Mouse (Mus musculus) liver, embryonic 12.5 days (tissue): ENCODE data around the gene Pramel7. TPM values are rescaled to one million over a fixed set of nuclear protein-coding genes. Genes with fewer than 3 reads are reported as not detected.
"Not testable (repeated sequence)": the region's sequence is repeated elsewhere in the genome, so short reads cannot be mapped to it uniquely, and the experiment has no call there.

ENCODE experiments used
- ATAC-seq: fragments of 200-750 bp; cut with Nextera tagmentation; 2 replicates; pipeline ENCODE4 v1.8.0; 2017; ENCODE audit warnings: moderate number of reproducible peaks, mild to moderate bottlenecking, moderate library complexity
- H3K27ac ChIP-seq: fragments of 300-500 bp; sonication (generic); 2 replicates; pipeline ENCODE4 v1.5.1; 2016; ENCODE audit warnings: mild to moderate bottlenecking
- H3K27me3 ChIP-seq: fragments of 300-500 bp; sonication (generic); replicated peaks from 2 replicates; pipeline ENCODE4 v1.6.1; 2016; ENCODE audit warnings: mild to moderate bottlenecking, moderate library complexity
- H3K36me3 ChIP-seq: fragments of 300-500 bp; sonication (generic); 2 replicates; pipeline ENCODE4 v1.6.1; 2016; ENCODE audit warnings: mild to moderate bottlenecking, moderate library complexity
- H3K4me1 ChIP-seq: fragments of 300-500 bp; sonication (generic); 2 replicates; pipeline ENCODE4 v1.6.1; 2016
- H3K4me2 ChIP-seq: fragments of 300-500 bp; sonication (generic); 2 replicates; pipeline ENCODE4 v1.6.1; 2016; ENCODE audit warnings: mild to moderate bottlenecking, moderate library complexity
- H3K4me3 ChIP-seq: fragments of 300-500 bp; sonication (generic); 2 replicates; pipeline ENCODE4 v1.5.1; 2016; ENCODE audit warnings: mild to moderate bottlenecking, moderate library complexity
- H3K9ac ChIP-seq: fragments of 300-500 bp; sonication (generic); 2 replicates; pipeline ENCODE4 v1.6.1; 2016; ENCODE audit warnings: mild to moderate bottlenecking, moderate library complexity
- H3K9me3 ChIP-seq: fragments of 300-500 bp; sonication (generic); replicated peaks from 2 replicates; pipeline ENCODE4 v1.6.1; 2016; ENCODE audit warnings: mild to moderate bottlenecking, moderate library complexity
- WGBS: fragments of 180-500 bp; shearing (Covaris S2); methylation state at CpG from one replicate; pipeline ENCODE4 v1.1.7; 2016; ENCODE audit not compliant: insufficient replicate concordance; 5-methylcytosine and 5-hydroxymethylcytosine counted together
- polyA plus RNA-seq: library from polyadenylated mRNA; unstranded; fragments of >200 nt; fragmentation: Nextera tagmentation; extraction: Ambion mirVana; gene quantifications from 2 replicates; pipeline ENCODE4 v1.2.1, GENCODE M21; 2016

Gene Pramel7
- polyA plus RNA-seq = not detected in 2 replicates

DNA sequence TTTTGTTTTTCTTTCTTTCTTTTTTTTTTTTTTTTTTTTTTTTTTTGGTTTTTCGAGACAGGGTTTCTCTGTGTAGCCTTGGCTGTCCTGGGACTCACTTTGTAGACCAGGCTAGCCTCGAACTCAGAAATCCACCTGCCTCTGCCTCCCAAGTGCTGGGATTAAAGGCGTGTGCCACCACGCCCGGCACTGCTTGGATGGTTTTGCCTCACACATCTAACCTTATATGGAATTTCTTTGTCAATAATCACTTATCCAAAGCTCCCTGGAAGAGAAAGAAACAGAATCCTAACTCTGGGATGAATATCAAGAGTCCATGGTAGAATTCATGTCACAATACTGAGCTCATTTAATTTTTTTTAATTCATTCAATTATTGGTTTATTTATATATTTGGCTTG, at the start of gene Pramel7:
TSS of gene Pramel7 (minus strand) at position 101 of the 400 bp plus-strand sequence.
- H3K4me2 ChIP-seq, H3K27ac ChIP-seq, H3K9ac ChIP-seq, H3K4me1 ChIP-seq, H3K4me3 ChIP-seq, H3K9me3 ChIP-seq, H3K27me3 ChIP-seq, H3K36me3 ChIP-seq, ATAC-seq: not testable (repeated sequence)
- WGBS = 74% methylated on average over 4 of the region's 5 CpGs

DNA sequence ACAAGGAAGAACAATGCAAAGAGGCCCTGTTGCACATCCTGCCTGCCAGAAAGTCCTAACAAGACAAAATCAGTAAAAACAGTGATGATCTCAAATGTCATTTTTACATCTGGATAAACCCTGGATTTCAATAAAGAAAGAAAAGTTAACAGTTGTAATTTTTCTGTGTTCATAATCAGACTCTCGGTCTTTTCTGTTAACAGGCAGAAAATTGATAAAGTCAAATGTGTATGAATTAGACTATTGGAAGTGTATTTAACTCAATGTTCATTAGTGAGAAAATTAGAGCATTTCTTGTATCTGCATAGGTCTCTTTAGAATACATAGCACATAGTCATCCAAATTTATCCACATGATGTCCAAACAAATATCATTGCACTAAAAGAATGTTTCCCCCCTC, 48.5 kb upstream of the Pramel7 start, which contains the start of gene Olfr1128:
TSS of gene Olfr1128 (minus strand) at position 101 of the 400 bp plus-strand sequence.
- H3K4me2 ChIP-seq = no peak within 1 kb of the TSS
- H3K9ac ChIP-seq = no peak within 1 kb of the TSS
- H3K36me3 ChIP-seq = no peaks in the 10 kb centered on the region
- no peak within 1 kb of the TSS for H3K4me3 ChIP-seq
- WGBS = 69% methylated on average over 1 of the region's 1 CpGs
- no peaks in the 10 kb centered on the region for H3K9me3 ChIP-seq
- H3K4me1 ChIP-seq = no peaks in the 10 kb centered on the region
- no peaks in the 10 kb centered on the region for H3K27me3 ChIP-seq
- no peak for ATAC-seq
- H3K27ac ChIP-seq = no peak within 1 kb of the TSS

DNA sequence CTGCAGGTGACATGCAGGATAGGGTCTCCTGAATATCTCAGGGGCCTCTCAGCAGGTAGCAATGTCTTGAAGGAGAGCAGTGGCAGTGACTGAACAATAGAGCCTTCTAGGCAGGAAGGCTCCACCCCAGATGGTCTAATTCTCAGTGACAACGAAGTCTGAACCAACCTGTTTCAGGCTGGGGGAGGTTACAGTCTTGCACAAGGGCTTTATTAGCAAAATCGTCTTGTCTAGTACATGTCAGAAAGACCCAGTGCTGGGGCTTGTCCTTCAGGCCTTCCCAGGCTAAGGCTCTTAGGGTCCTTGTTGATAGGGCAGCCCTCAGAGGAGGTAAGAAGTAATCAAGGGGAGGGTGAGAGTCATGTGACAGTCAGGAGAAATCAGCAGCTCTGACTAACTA, 37.9 kb upstream of the Pramel7 start:
- WGBS = 53% methylated on average over 2 of the region's 2 CpGs
- no peak overlapping the region for H3K9ac ChIP-seq
- no peaks in the 10 kb centered on the region for H3K36me3 ChIP-seq
- no peaks in the 10 kb centered on the region for H3K9me3 ChIP-seq
- no peak overlapping the region for H3K4me3 ChIP-seq
- H3K27me3 ChIP-seq = no peaks in the 10 kb centered on the region
- no peak overlapping the region for H3K27ac ChIP-seq
- no peak overlapping the region for H3K4me2 ChIP-seq
- H3K4me1 ChIP-seq = no peaks in the 10 kb centered on the region
- ATAC-seq = no peak

DNA sequence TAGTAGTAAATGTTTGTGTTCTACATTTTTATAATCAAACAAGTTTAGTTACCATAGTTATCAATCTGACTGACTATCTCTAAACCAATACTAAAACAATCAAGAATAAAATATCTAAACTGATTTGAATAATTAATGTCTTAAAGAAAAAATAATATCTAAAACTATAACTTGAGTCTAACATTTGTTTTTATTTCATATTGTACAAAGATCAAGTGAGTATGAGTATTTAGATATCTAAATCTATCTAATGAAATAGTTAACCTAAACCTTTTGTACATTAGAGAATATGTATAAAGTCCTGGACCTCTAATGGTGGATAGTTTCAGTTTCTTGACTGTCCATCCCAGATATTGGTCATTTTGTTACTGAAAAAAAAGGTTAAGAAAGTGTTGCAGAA, 34.6 kb upstream of the Pramel7 start, which contains the start of gene Olfr153:
TSS of gene Olfr153 (plus strand) at position 301 of the 400 bp plus-strand sequence.
- Histone ChIP-seq H3K4me2 (no peak within 1 kb of the TSS), H3K27me3 (no peaks in the 10 kb centered on the region), H3K9ac (no peak within 1 kb of the TSS), H3K9me3 (no peaks in the 10 kb centered on the region), H3K27ac (no peak within 1 kb of the TSS), H3K36me3 (no peaks in the 10 kb centered on the region), H3K4me1 (no peaks in the 10 kb centered on the region), H3K4me3 (no peak within 1 kb of the TSS)
- no peak for ATAC-seq

DNA sequence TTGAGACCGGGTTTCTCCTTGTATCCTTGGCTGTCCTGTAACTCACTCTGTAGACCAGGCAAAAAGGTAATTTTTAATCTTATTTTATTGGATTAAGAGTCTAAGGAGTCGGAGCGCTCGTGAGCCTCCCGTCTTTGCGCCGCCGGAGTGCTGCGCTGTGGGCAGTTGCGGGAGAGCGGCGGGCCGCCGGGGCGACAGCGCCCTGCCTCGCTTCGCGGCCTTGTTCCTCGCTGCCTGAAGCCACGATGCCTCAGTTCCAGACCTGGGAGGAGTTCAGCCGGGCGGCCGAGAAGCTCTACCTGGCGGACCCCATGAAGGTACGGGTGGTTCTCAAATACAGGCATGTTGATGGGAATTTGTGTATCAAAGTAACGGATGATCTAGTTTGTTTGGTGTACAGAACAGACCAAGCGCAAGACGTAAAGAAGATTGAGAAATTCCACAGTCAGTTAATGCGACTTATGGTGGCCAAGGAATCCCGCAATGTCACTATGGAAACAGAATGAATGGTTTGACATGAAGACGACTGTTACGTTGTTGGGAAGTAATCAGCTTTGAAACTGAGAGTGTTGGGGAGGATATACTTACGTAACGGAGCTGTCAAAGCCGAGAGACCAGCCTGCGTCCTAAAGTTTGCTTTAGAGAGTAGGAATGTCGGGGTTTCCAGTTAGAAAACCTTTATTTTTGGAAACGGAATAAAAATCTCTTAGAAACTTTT, 29.2 kb upstream of the Pramel7 start:
- not testable (repeated sequence) for H3K4me3 ChIP-seq, H3K9ac ChIP-seq, H3K27me3 ChIP-seq, H3K4me1 ChIP-seq, H3K36me3 ChIP-seq, H3K27ac ChIP-seq, H3K9me3 ChIP-seq, ATAC-seq
- WGBS = 26% methylated on average over 38 of the region's 39 CpGs
- peak overlapping the region; percentile 22; the same call in 1 of the 2 replicates for H3K4me2 ChIP-seq

DNA sequence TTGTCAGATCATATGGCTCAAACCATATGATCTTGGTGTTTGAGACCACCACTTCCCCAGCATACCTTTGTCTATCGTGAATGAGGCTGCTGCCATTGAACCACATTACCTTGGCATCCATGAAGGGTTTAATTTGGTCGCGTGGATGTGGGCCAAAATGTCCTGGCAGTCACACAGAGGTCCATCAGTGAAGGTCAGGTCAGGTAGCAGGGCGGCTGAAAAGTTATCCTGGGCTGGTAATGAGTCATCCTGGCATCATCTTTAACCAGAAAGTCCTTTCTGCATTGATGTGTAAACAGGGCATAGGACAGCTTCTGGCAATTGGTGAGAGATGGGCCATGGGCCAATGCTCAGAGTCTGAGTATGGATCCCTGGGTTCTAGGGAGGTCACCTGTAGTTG, 23.8 kb upstream of the Pramel7 start:
- Histone ChIP-seq H3K27ac (no peak overlapping the region), H3K4me1 (no peaks in the 10 kb centered on the region), H3K4me3 (no peak overlapping the region), H3K36me3 (no peaks in the 10 kb centered on the region), H3K9me3 (no peaks in the 10 kb centered on the region; the same call in none of the 2 replicates), H3K9ac (no peak overlapping the region), H3K4me2 (no peak overlapping the region), H3K27me3 (no peaks in the 10 kb centered on the region)
- ATAC-seq = no peak
- WGBS = 56% methylated on average over 4 of the region's 4 CpGs

DNA sequence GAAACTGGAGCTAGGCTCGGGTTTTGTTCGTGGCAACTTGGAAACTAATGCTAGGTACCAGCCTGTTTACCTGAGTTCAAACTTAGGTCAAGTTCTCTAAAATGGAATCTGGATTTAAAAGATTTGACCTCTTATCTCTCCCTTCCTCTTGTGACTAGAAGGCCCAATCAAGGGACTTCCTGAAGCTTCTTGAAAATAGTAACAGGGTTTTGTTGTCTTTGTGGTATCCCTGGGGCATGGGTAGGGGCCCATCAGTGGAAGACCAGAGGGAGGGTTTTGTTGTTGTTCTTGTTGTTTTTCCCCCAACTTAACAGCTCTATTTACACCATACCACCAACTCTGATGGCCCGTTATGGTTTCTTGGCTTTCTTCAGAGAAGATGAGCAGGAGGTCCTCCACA, 19.7 kb upstream of the Pramel7 start:
- Histone ChIP-seq H3K36me3 (no peaks in the 10 kb centered on the region), H3K4me3 (no peak overlapping the region), H3K9ac (no peak overlapping the region), H3K4me1 (no peaks in the 10 kb centered on the region), H3K4me2 (no peak overlapping the region), H3K27ac (no peak overlapping the region), H3K27me3 (no peaks in the 10 kb centered on the region), H3K9me3 (peaks cover 5% of the 10 kb centered on the region)
- no peak for ATAC-seq
- WGBS = 66% methylated on average over 3 of the region's 3 CpGs

DNA sequence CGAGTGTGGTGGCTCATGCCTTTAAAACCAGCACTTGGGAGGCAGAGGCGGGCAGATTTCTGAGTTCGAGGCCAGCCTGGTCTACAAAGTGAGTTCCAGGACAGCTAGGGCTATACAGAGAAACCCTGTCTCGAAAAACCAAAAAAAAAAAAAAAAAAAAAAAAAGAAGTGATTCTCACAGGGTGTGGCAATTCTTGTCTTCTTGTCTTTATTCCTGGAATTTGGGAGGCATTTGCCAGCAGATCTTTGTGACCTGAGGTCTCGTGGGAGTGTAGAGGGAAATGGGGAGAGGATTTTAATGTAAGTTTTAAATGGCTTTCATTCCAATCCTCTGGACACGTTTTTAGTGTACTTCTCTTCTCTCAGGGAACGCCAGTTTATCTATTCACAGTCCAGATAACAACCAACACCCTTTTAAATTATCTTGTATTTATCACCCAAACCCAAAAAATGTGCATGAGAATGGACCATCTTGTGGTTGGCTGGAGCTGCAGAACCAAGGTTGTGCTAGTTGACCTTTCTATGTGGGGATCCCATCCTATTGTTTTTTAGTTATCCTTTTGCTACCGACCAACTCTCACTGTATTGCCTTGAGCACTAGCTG, 18.7 kb upstream of the Pramel7 start:
- Histone ChIP-seq H3K4me3 (no peak overlapping the region), H3K4me1 (no peaks in the 10 kb centered on the region), H3K27me3 (no peaks in the 10 kb centered on the region), H3K9me3 (peaks cover 5% of the 10 kb centered on the region), H3K9ac (no peak overlapping the region), H3K27ac (no peak overlapping the region), H3K36me3 (no peaks in the 10 kb centered on the region), H3K4me2 (no peak overlapping the region)
- 54% methylated on average over 8 of the region's 8 CpGs for WGBS
- no peak for ATAC-seq

DNA sequence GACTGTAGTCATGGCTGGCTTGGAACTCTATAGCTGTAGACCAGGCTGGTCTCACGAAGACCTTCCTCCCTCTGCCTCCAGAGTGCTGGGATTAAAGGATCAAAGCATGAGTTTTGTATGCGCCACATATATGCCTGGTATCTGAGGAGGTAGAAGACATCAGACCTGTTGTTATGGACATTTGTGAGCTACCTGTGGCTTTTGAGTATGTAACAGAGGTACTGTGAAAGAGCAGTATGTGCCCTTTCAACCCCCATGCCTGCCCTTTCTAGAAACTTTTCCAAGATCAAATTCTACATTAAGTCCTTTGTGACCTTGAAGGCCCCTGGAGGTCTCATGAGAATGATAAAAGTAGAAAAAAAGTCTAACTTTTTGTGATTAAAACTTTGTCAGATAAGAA, 18.2 kb upstream of the Pramel7 start:
- H3K27me3 ChIP-seq = no peaks in the 10 kb centered on the region
- no peaks in the 10 kb centered on the region for H3K36me3 ChIP-seq
- H3K9me3 ChIP-seq = peaks cover 5% of the 10 kb centered on the region
- no peak for ATAC-seq
- no peak overlapping the region for H3K4me3 ChIP-seq
- WGBS = 80% methylated on average over 2 of the region's 2 CpGs
- H3K4me1 ChIP-seq = no peaks in the 10 kb centered on the region
- no peak overlapping the region for H3K9ac ChIP-seq
- no peak overlapping the region for H3K27ac ChIP-seq
- no peak overlapping the region for H3K4me2 ChIP-seq

DNA sequence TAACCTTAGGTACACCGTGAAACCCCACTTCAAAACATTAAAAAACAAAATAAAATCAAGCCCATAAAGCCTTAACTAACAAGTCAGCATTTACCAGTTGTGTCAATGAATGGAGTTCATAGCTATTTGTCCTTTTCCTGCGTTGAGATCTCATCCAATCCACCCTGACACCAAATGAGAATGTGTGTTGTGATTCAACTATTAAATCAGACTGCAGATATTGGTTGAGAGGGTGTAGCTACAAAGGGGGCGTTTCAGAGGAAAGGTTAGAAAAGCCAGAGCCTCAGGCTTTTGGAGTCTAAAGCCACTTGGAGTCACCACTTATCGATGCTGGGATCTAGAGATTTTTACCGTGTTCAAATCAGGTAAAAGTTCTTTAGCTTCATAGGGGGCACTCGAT, 9.4 kb upstream of the Pramel7 start, which contains the start of gene Pramel6:
TSS of gene Pramel6 (plus strand) at position 301 of the 400 bp plus-strand sequence.
- H3K4me3 ChIP-seq = no peak within 1 kb of the TSS
- 64% methylated on average over 6 of the region's 6 CpGs for WGBS
- no peaks in the 10 kb centered on the region for H3K4me1 ChIP-seq
- H3K27ac ChIP-seq = no peak within 1 kb of the TSS
- H3K27me3 ChIP-seq = no peaks in the 10 kb centered on the region
- H3K9me3 ChIP-seq = no peaks in the 10 kb centered on the region
- no peaks in the 10 kb centered on the region for H3K36me3 ChIP-seq
- no peak for ATAC-seq
- H3K4me2 ChIP-seq = no peak within 1 kb of the TSS
- H3K9ac ChIP-seq = no peak within 1 kb of the TSS

DNA sequence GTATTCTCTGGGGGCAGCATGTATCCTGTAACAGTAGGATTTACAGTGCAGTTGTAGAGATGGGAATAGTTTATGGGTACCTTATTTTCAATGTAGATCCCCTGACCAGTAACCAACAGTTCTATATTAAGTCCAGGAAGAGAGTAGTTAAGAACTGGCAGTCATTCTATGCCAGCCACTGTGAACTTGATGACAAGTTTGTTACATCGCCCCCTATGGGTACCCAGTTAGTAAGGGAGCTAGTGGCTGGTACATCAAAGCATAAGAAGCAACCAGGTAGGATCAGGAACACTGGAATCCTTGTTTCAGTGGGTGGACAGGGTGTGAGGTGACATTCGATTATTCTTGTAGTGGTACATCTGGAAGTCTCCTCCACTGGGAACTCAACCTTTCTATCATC, 14.6 kb downstream of the Pramel7 start:
- Histone ChIP-seq H3K4me3 (no peak overlapping the region), H3K9ac (no peak overlapping the region), H3K27ac (no peak overlapping the region), H3K4me1 (no peaks in the 10 kb centered on the region), H3K9me3 (no peaks in the 10 kb centered on the region), H3K27me3 (no peaks in the 10 kb centered on the region), H3K4me2 (no peak overlapping the region), H3K36me3 (no peaks in the 10 kb centered on the region)
- ATAC-seq = no peak
- WGBS = 44% methylated on average over 2 of the region's 2 CpGs

DNA sequence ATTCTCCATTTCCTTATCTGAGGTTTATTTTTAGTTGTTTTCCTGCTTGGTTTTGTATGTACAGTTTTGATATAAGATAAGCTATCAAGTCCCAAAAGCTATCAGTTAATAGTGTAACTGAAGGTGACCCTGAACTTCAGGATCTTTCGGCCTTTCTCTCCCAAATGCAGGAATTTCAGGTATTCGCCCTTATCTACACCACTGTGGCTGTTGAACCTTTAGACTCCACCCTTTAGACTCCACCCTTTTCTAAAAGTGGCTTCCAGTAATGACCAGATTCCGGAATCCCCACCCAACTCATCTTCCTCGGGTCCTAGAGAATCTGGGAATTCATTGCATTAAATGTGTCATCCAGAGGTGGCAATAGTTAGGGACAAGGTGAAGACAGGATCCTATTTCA, 15.7 kb downstream of the Pramel7 start:
- 57% methylated on average over 4 of the region's 4 CpGs for WGBS

More for the DNA sequence above, 15.7 kb downstream of the Pramel7 start:
- Histone ChIP-seq H3K4me3 (no peak overlapping the region), H3K36me3 (no peaks in the 10 kb centered on the region), H3K27me3 (no peaks in the 10 kb centered on the region), H3K4me1 (no peaks in the 10 kb centered on the region), H3K9me3 (no peaks in the 10 kb centered on the region), H3K27ac (no peak overlapping the region), H3K9ac (no peak overlapping the region), H3K4me2 (no peak overlapping the region)
- ATAC-seq = no peak
